Mouse (Mus musculus) stomach, postnatal 0 days (tissue): ENCODE measurements around the gene Tex22.

ENCODE experiments used
- CTCF ChIP-seq: IDR thresholded peaks from 2 replicates; pipeline ENCODE4 v1.5.1; 2016; ENCODE audit warnings: antibody characterized with exemption, low read depth, mild to moderate bottlenecking, moderate library complexity
- EP300 ChIP-seq: optimal IDR thresholded peaks from 2 replicates; pipeline ENCODE3; 2016; ENCODE audit warnings: antibody characterized with exemption

- TF ChIP-seq CTCF (no peak), EP300 (no peak)
Measured at GRCm38 (mm10) chr12:113046861-113047260, 27.4 kb upstream of the Tex22 start.
